Mouse (Mus musculus): Measurements from ENCODE around the gene Lrrfip1. TPM values are rescaled to one million over a fixed set of nuclear protein-coding genes. Genes with fewer than 3 reads are reported as not detected.
A peak's percentile ranks its signal among the peaks of the same experiment; 100 is the strongest.

The Lrrfip1 gene
- polyA plus RNA-seq, 1 experiment from 2014 or later: 43.3 TPM

- no peak overlapping the region for H3K4me3 ChIP-seq (ENCODE audit: low read length)
- H3K27me3 ChIP-seq (replicated peaks; ENCODE audit: control insufficient read depth, insufficient read depth, low read length): no peaks in the 10 kb centered on the region
- H3K27ac ChIP-seq (ENCODE audit: low read depth, low read length): no peak overlapping the region
- no peak overlapping the region for H3K9ac ChIP-seq (ENCODE audit: low read depth, low read length)
- 84% methylated on average over 3 of the region's 3 CpGs for WGBS
- H3K36me3 ChIP-seq (ENCODE audit: control insufficient read depth, insufficient read depth, low read length): no peaks in the 10 kb centered on the region
- no peak for ATAC-seq
- peaks cover 8% of the 10 kb centered on the region; the same call in 1 of the 2 replicates for H3K4me1 ChIP-seq (ENCODE audit: control insufficient read depth, insufficient read depth, low read depth, low read length)
- no peaks in the 10 kb centered on the region for H3K9me3 ChIP-seq (ENCODE audit: control insufficient read depth, low read length)
- no peak overlapping the region for H3K4me2 ChIP-seq (ENCODE audit: low read length)
Measured at GRCm38 (mm10) chr1:91013803-91014202, 15.3 kb downstream of the Lrrfip1 start.

- peaks cover 8% of the 10 kb centered on the region; the same call in 1 of the 2 replicates for H3K4me1 ChIP-seq (ENCODE audit: control insufficient read depth, insufficient read depth, low read depth, low read length)
- no peak for ATAC-seq
Measured at GRCm38 (mm10) chr1:91015571-91015970, 17.0 kb downstream of the Lrrfip1 start.

GRCm38 (mm10) chr1:91017111-91017758 lies 18.7 kb downstream of the Lrrfip1 start:
- 17% methylated on average over 20 of the region's 20 CpGs for WGBS
- Histone ChIP-seq H3K27me3 (replicated peaks; ENCODE audit: control insufficient read depth, insufficient read depth, low read length) (no peaks in the 10 kb centered on the region), H3K36me3 (ENCODE audit: control insufficient read depth, insufficient read depth, low read length) (0 out of 2 replicates have a peak, but pooled peaks cover 2% of the 10 kb centered on the region), H3K27ac (ENCODE audit: low read depth, low read length) (peak overlapping the region; percentile 48; the same call in 1 of the 2 replicates), H3K9ac (ENCODE audit: low read depth, low read length) (peak overlapping the region; percentile 38; the same call in 1 of the 2 replicates), H3K4me3 (ENCODE audit: low read length) (no peak overlapping the region), H3K4me1 (ENCODE audit: control insufficient read depth, insufficient read depth, low read depth, low read length) (peaks cover 8% of the 10 kb centered on the region; the same call in 1 of the 2 replicates), H3K4me2 (ENCODE audit: low read length) (peak overlapping the region; percentile 35), H3K9me3 (ENCODE audit: control insufficient read depth, low read length) (no peaks in the 10 kb centered on the region)
- peak; percentile 77 for ATAC-seq

More at GRCm38 (mm10) chr1:91015571-91015970, 17.0 kb downstream of the Lrrfip1 start:
- Histone ChIP-seq H3K27me3 (replicated peaks; ENCODE audit: control insufficient read depth, insufficient read depth, low read length) (no peaks in the 10 kb centered on the region), H3K9me3 (ENCODE audit: control insufficient read depth, low read length) (no peaks in the 10 kb centered on the region), H3K9ac (ENCODE audit: low read depth, low read length) (no peak overlapping the region), H3K4me2 (ENCODE audit: low read length) (no peak overlapping the region), H3K4me3 (ENCODE audit: low read length) (no peak overlapping the region), H3K36me3 (ENCODE audit: control insufficient read depth, insufficient read depth, low read length) (no peaks in the 10 kb centered on the region), H3K27ac (ENCODE audit: low read depth, low read length) (no peak overlapping the region)
- WGBS: 63% methylated on average over 7 of the region's 7 CpGs

GRCm38 (mm10) chr1:91019346-91019745 lies 20.8 kb downstream of the Lrrfip1 start:
- Histone ChIP-seq H3K27ac (ENCODE audit: low read depth, low read length) (no peak overlapping the region), H3K4me3 (ENCODE audit: low read length) (no peak overlapping the region), H3K4me1 (ENCODE audit: control insufficient read depth, insufficient read depth, low read depth, low read length) (peaks cover 8% of the 10 kb centered on the region; the same call in 1 of the 2 replicates), H3K27me3 (replicated peaks; ENCODE audit: control insufficient read depth, insufficient read depth, low read length) (no peaks in the 10 kb centered on the region), H3K9ac (ENCODE audit: low read depth, low read length) (no peak overlapping the region), H3K4me2 (ENCODE audit: low read length) (no peak overlapping the region), H3K9me3 (ENCODE audit: control insufficient read depth, low read length) (no peaks in the 10 kb centered on the region), H3K36me3 (ENCODE audit: control insufficient read depth, insufficient read depth, low read length) (0 out of 2 replicates have a peak, but pooled peaks cover 2% of the 10 kb centered on the region)
- ATAC-seq: no peak
- WGBS: 95% methylated on average over 2 of the region's 2 CpGs

GRCm38 (mm10) chr1:91021304-91021703 lies 22.8 kb downstream of the Lrrfip1 start:
- H3K9ac ChIP-seq (ENCODE audit: low read depth, low read length): no peak overlapping the region
- H3K27me3 ChIP-seq (replicated peaks; ENCODE audit: control insufficient read depth, insufficient read depth, low read length): no peaks in the 10 kb centered on the region
- H3K4me2 ChIP-seq (ENCODE audit: low read length): no peak overlapping the region
- no peak overlapping the region for H3K27ac ChIP-seq (ENCODE audit: low read depth, low read length)
- peaks cover 8% of the 10 kb centered on the region; the same call in 1 of the 2 replicates for H3K4me1 ChIP-seq (ENCODE audit: control insufficient read depth, insufficient read depth, low read depth, low read length)
- no peak overlapping the region for H3K4me3 ChIP-seq (ENCODE audit: low read length)
- 62% methylated on average over 3 of the region's 3 CpGs for WGBS
- 0 out of 2 replicates have a peak, but pooled peaks cover 2% of the 10 kb centered on the region for H3K36me3 ChIP-seq (ENCODE audit: control insufficient read depth, insufficient read depth, low read length)
- ATAC-seq: no peak
- H3K9me3 ChIP-seq (ENCODE audit: control insufficient read depth, low read length): peaks cover 4% of the 10 kb centered on the region

- H3K9ac ChIP-seq (ENCODE audit: low read depth, low read length): no peak overlapping the region
- no peak overlapping the region for H3K4me3 ChIP-seq (ENCODE audit: low read length)
- H3K9me3 ChIP-seq (ENCODE audit: control insufficient read depth, low read length): peaks cover 5% of the 10 kb centered on the region
- no peaks in the 10 kb centered on the region for H3K27me3 ChIP-seq (replicated peaks; ENCODE audit: control insufficient read depth, insufficient read depth, low read length)
- no peak overlapping the region for H3K27ac ChIP-seq (ENCODE audit: low read depth, low read length)
- H3K4me2 ChIP-seq (ENCODE audit: low read length): no peak overlapping the region
- ATAC-seq: no peak
- 0 out of 2 replicates have a peak, but pooled peaks cover 2% of the 10 kb centered on the region for H3K36me3 ChIP-seq (ENCODE audit: control insufficient read depth, insufficient read depth, low read length)
- WGBS: 86% methylated on average over 11 of the region's 11 CpGs
- 0 out of 2 replicates have a peak, but pooled peaks cover 3% of the 10 kb centered on the region for H3K4me1 ChIP-seq (ENCODE audit: control insufficient read depth, insufficient read depth, low read depth, low read length)
Measured at GRCm38 (mm10) chr1:91022157-91022895, 23.8 kb downstream of the Lrrfip1 start.

- 90% methylated on average over 5 of the region's 5 CpGs for WGBS
- peaks cover 5% of the 10 kb centered on the region for H3K9me3 ChIP-seq (ENCODE audit: control insufficient read depth, low read length)
- no peak overlapping the region for H3K4me3 ChIP-seq (ENCODE audit: low read length)
- 0 out of 2 replicates have a peak, but pooled peaks cover 2% of the 10 kb centered on the region for H3K36me3 ChIP-seq (ENCODE audit: control insufficient read depth, insufficient read depth, low read length)
- ATAC-seq: no peak
- H3K4me2 ChIP-seq (ENCODE audit: low read length): no peak overlapping the region
- H3K9ac ChIP-seq (ENCODE audit: low read depth, low read length): no peak overlapping the region
- no peaks in the 10 kb centered on the region for H3K27me3 ChIP-seq (replicated peaks; ENCODE audit: control insufficient read depth, insufficient read depth, low read length)
- H3K27ac ChIP-seq (ENCODE audit: low read depth, low read length): no peak overlapping the region
- no peaks in the 10 kb centered on the region for H3K4me1 ChIP-seq (ENCODE audit: control insufficient read depth, insufficient read depth, low read depth, low read length)
Measured at GRCm38 (mm10) chr1:91023230-91023629, 24.7 kb downstream of the Lrrfip1 start.

GRCm38 (mm10) chr1:91023960-91024359 lies 25.4 kb downstream of the Lrrfip1 start:
- Histone ChIP-seq H3K36me3 (ENCODE audit: control insufficient read depth, insufficient read depth, low read length) (0 out of 2 replicates have a peak, but pooled peaks cover 2% of the 10 kb centered on the region), H3K27ac (ENCODE audit: low read depth, low read length) (no peak overlapping the region), H3K4me1 (ENCODE audit: control insufficient read depth, insufficient read depth, low read depth, low read length) (no peaks in the 10 kb centered on the region), H3K9ac (ENCODE audit: low read depth, low read length) (no peak overlapping the region), H3K4me3 (ENCODE audit: low read length) (no peak overlapping the region), H3K4me2 (ENCODE audit: low read length) (no peak overlapping the region), H3K27me3 (replicated peaks; ENCODE audit: control insufficient read depth, insufficient read depth, low read length) (no peaks in the 10 kb centered on the region), H3K9me3 (ENCODE audit: control insufficient read depth, low read length) (peaks cover 5% of the 10 kb centered on the region)
- no peak for ATAC-seq
- 87% methylated on average over 9 of the region's 9 CpGs for WGBS

- no peaks in the 10 kb centered on the region for H3K27me3 ChIP-seq (replicated peaks; ENCODE audit: control insufficient read depth, insufficient read depth, low read length)
- no peak for ATAC-seq
- H3K9ac ChIP-seq (ENCODE audit: low read depth, low read length): no peak overlapping the region
- 0 out of 2 replicates have a peak, but pooled peaks cover 2% of the 10 kb centered on the region for H3K36me3 ChIP-seq (ENCODE audit: control insufficient read depth, insufficient read depth, low read length)
- 41% methylated on average over 3 of the region's 3 CpGs for whole genome bisulfite sequencing
- H3K9me3 ChIP-seq (ENCODE audit: control insufficient read depth, low read length): peaks cover 5% of the 10 kb centered on the region
- H3K4me2 ChIP-seq (ENCODE audit: low read length): no peak overlapping the region
- H3K27ac ChIP-seq (ENCODE audit: low read depth, low read length): no peak overlapping the region
- no peaks in the 10 kb centered on the region for H3K4me1 ChIP-seq (ENCODE audit: control insufficient read depth, insufficient read depth, low read depth, low read length)
- H3K4me3 ChIP-seq (ENCODE audit: low read length): no peak overlapping the region
Measured at GRCm38 (mm10) chr1:91024464-91024863, 25.9 kb downstream of the Lrrfip1 start.
